Mouse (Mus musculus) frontal cortex, postnatal 10 days (tissue): ENCODE results near the gene Sec61a1.
A peak's percentile ranks its signal among the peaks of the same experiment; 100 is the strongest.

Experiments
- DNase-seq, 2 experiments: peaks; one replicate each; pipeline ENCODE4 v3.0.0; 2022; ENCODE audit warnings: low spot score in 2 of 2, mixed read lengths in 1 of 2

Sec61a1 gene

GRCm38 (mm10) chr6:88518404-88519263 lies at the start of gene Sec61a1:
Gene Sec61a1, minus strand, starts transcription at chr6:88518905.
- peak; percentile 92 to 94 for DNase-seq

- no peak for DNase-seq
Measured at GRCm38 (mm10) chr6:88566676-88567075, 48.0 kb upstream of the Sec61a1 start.

DNA sequence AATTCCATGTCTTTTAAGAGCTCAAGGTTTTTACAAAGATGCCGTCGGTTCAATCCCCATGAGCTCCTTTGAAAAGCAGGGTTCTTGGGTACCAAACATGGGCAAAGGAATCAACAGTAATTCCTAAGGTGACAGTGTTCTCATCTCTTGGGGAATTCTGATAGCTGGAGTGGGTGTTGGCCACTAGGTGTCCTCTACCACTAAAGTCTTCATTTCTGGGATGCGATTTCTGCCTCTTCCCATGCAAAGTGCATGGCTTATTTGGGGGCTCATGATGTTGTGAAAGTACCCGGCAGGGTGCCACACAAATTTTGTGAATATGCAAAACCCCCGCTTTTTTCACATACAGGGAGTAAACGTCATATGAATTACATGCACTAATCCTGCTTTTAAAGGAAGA lies 46.3 kb upstream of the Sec61a1 start:
- no peak for DNase-seq

- no peak for DNase-seq
Measured at GRCm38 (mm10) chr6:88560156-88560555, 41.5 kb upstream of the Sec61a1 start.

GRCm38 (mm10) chr6:88559688-88560087 lies 41.0 kb upstream of the Sec61a1 start:
- no peak for DNase-seq

DNA sequence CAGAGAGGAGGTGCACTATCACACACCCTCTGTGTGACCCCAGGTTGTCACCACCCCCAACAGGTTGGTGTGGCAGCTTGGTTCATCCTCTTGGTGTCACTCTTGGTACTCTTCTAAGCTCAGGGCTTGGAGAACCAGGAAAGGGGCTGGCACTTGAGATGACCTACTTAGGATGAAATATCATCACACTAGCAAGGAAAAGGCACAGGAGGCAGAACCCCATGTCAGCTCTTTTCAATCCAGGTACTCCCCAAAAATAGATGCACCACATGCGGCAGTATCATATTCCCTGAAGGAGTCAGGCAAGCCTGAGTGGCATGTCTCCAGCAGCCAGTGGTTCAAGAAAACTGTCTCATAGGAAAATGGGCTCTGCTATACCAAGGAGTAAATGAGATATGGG lies 39.4 kb upstream of the Sec61a1 start:
- no peak for DNase-seq

DNA sequence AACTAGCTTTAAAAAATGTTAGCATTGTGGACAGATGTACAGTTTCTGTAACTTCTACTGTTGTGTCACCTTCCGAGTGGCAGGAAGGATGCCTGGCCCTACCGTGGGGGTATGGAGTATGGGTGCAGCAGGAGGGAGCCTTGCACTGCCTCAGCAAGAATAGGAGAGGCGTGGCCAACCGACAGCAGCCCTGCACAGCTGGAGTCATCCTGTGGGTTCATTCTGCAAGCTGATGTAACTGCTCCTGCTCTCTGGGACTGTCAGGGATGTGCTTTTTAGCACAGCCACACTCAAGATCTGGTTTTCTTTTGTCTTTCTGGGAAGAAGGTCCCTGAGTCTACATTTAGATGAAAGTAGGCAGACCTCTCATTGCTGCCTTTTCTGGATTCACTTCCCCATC lies 38.8 kb upstream of the Sec61a1 start:
- DNase-seq = no peak

- no peak for DNase-seq
Measured at GRCm38 (mm10) chr6:88549916-88550315, 31.2 kb upstream of the Sec61a1 start.

DNA sequence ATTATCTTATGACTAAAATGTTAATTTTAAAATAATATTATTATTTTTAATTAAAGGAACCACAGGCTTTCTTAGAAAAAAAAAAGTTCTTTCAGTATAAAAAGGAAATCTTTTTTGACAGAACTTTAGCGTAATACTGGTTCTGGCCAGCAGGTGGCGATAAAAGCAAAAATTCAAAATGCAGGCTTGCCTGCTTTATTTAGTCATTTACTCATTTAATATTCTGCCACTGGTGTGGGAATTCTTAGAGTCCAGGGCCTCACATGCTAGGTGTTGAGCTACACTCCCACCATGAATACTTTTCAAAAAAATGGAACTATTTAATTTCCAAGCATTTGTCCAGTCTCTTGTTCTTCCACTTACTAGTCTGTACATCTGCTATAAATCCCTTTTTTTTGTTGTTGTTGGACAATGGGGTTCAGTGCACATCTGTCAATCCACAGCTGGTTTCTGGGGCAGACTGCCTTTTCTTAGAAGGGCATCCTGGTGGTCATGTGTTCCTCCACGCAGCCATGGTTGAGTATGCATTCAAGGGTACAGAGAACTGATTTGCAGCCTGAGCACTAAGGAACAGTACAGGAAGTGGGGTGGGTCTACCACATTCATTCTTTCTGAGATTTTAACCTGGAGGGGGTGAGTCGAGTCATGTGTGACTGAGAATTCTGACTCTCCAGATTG lies 30.6 kb upstream of the Sec61a1 start:
- DNase-seq = peak in 1 of 2 experiments; percentile 55

- DNase-seq = no peak
Measured at GRCm38 (mm10) chr6:88548405-88549049, 29.8 kb upstream of the Sec61a1 start.

- no peak for DNase-seq
Measured at GRCm38 (mm10) chr6:88545397-88545790, 26.7 kb upstream of the Sec61a1 start.

- DNase-seq = no peak
Measured at GRCm38 (mm10) chr6:88544644-88545396, 26.1 kb upstream of the Sec61a1 start.

DNA sequence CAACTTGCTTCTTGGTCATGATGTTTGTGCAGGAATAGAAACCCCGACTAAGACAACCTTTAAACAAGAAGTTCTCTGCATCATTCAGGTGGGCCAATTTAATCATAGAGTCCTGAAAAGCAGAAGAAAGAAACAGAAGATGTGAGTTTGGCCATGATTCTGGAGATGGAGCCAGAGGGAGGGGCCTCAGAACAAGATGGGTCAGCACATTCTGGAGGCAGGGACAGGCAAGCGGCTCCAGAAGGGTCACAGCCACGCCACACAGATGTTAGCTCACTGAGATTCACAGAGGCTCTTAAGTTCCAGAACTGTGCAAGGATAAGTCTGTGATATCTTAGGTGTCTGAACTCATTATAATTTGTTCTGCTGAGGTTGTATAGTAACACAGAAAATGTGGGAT lies 25.5 kb upstream of the Sec61a1 start:
- no peak for DNase-seq

DNA sequence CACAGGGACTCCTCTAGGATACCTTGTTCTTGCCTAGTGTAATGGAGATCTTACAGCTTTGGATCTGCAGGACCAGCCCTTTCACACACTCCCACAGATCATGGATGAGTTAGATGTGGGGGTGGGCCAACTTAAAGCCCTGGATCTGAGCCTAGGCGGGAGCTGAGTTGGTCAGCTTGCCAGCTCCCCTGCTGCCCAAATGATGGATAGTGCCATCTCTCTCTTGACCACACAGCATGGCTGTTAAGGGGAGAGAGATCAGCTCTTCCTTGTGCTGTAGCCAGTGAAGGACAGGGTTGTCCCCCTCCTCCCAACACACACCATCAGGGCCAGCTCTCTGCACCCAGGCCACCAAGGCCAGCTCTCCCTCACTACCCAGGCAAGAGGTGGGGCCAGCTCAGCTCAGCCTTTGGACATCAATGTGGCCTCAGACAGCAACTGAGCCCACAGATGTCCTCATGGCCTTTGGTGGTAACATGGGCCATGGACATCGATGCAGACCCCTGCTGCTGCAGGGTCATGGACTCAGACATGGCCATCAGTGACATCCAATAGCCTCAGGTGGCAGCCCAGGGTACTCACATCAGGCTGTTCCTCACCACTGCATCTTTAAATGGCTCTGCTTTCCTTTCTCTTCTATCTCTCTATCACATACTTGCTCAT lies 21.5 kb upstream of the Sec61a1 start:
- DNase-seq = no peak

DNA sequence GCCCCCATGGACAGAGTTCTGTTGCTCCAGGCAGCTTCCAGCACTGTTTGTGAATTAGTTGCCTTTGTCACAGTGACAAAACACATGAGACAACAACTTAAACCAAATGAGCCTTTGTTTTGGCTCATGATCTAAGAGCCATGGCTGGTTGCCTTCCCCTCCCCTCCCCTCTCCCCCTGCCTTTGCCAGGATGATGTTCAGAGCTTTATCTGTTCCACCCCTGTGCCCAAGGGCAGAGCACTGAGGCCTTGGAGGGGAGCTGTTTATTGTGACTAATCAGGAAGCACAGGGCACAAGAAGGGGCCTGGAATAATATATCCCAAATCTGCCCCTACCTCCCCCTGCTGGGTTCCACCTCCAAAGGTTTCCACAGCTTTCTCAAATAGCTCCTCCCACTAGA lies 11.6 kb upstream of the Sec61a1 start:
- DNase-seq = no peak

DNA sequence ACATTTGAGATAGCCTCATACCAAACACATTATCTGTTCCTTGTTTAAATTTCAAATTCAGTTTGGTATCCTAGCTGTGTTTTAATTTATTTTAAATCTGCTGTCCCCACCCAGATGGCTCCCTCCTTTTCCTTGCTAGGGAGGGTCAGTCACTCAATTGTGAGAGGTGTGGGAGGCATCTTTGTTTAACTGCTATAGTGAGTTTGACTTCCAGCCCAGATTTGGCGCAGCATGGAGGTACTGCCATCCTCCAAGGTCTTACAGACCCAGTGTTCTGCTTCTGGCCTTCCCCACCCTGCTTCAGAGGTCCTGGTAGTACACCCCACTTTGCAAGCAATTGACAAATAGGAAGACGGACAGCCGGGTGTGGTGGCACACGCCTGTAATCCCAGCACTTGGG lies 5.4 kb upstream of the Sec61a1 start:
- no peak for DNase-seq

DNA sequence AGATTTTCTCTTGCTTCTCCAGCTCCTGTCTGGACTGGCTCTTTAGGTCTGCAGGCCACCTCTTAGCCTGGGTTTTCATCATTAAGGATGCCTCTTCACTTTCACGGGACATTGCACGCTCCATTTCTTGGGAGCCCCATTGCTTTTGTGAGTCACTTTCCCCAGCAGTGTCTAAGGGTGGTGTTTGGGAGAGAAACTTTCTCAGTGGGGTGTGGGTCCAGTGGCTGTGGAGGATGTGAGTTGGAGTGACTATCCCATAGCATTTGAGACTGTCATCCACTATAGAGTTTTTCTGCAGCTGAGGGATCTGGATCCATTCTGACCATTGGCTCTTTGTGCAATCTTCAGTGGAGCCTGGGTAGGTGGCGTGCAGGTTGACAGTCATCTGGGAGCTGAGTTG lies 4.7 kb upstream of the Sec61a1 start:
- DNase-seq = no peak

DNA sequence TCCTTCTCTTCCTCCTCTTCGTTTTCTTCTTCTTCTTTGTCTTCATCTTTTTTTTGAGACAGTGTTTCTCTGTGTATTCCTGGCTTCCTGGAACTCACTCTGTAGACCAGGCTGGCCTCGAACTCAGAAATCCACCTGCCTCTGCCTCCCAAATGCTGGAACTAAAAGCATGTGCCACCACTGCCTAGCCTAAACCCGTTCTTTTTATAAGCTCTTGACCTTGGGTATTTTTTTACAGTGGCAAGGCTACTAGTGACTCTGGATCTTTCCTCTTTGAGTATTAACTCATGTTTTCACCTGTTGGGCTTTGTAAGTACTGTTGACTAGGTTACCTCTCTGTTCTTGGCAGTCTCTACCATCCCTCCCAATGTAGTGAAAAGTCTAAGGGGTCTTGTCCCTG lies 4.3 kb upstream of the Sec61a1 start:
- no peak for DNase-seq

- no peak for DNase-seq
Measured at GRCm38 (mm10) chr6:88522606-88523005, 3.9 kb upstream of the Sec61a1 start.

- no peak for DNase-seq
Measured at GRCm38 (mm10) chr6:88521821-88522220, 3.1 kb upstream of the Sec61a1 start.

- DNase-seq = no peak
Measured at GRCm38 (mm10) chr6:88517701-88518403, 853 bp downstream of the Sec61a1 start.
